Mouse (Mus musculus) heart, embryonic 16.5 days (tissue): ENCODE results near the gene Osbpl8. TPM values are rescaled to one million over a fixed set of nuclear protein-coding genes. Genes with fewer than 3 reads are reported as not detected.
A peak's percentile ranks its signal among the peaks of the same experiment; 100 is the strongest.
"Not testable (repeated sequence)": the region's sequence is repeated elsewhere in the genome, so short reads cannot be mapped to it uniquely, and the experiment has no call there.

Experiments used
- ATAC-seq: fragments of 200-750 bp; cut with Nextera tagmentation; replicated peaks from 2 replicates; pipeline ENCODE4 v1.8.0; 2017; ENCODE audit warnings: moderate number of reproducible peaks; ENCODE audit not compliant: insufficient read depth, low FRiP score; ENCODE audit errors: extremely low read depth
- H3K27ac ChIP-seq: fragments of 300-500 bp; sonication (generic); 2 replicates; pipeline ENCODE4 v1.5.1; 2014; ENCODE audit warnings: mild to moderate bottlenecking, low read length, control low read depth, moderate library complexity
- H3K27me3 ChIP-seq: fragments of 300-500 bp; sonication (generic); 2 replicates; pipeline ENCODE4 v1.6.1; 2014; ENCODE audit warnings: low read length, mixed read lengths; ENCODE audit not compliant: control insufficient read depth, insufficient read depth
- H3K36me3 ChIP-seq: fragments of 300-500 bp; sonication (generic); 2 replicates; pipeline ENCODE4 v1.6.1; 2014; ENCODE audit not compliant: control insufficient read depth, insufficient read depth
- H3K4me1 ChIP-seq: fragments of 300-500 bp; sonication (generic); 2 replicates; pipeline ENCODE4 v1.6.1; 2014; ENCODE audit warnings: low read length, mixed read lengths; ENCODE audit not compliant: control insufficient read depth, insufficient read depth
- H3K4me2 ChIP-seq: fragments of 300-500 bp; sonication (generic); 2 replicates; pipeline ENCODE4 v1.6.1; 2014; ENCODE audit warnings: low read depth, mild to moderate bottlenecking, control low read depth, low read length
- H3K4me3 ChIP-seq: fragments of 300-500 bp; sonication (generic); 2 replicates; pipeline ENCODE4 v1.5.1; 2014; ENCODE audit warnings: mild to moderate bottlenecking, control low read depth, low read length
- H3K9ac ChIP-seq: fragments of 300-500 bp; sonication (generic); 2 replicates; pipeline ENCODE4 v1.6.1; 2014; ENCODE audit warnings: low read length, control low read depth
- H3K9me3 ChIP-seq: fragments of 300-500 bp; sonication (generic); replicated peaks from 2 replicates; pipeline ENCODE4 v1.6.1; 2016; ENCODE audit warnings: low read length; ENCODE audit not compliant: control insufficient read depth
- whole genome bisulfite sequencing: fragments of 180-500 bp; shearing (Covaris S2); extraction: QIAGEN DNeasy Blood & Tissue Kit; methylation state at CpG from one replicate; pipeline ENCODE4 v1.1.7; 2014; 5-methylcytosine and 5-hydroxymethylcytosine counted together
- polyA plus RNA-seq: library from polyadenylated mRNA; unstranded; fragments of >200 nt; fragmentation: Nextera tagmentation; extraction: Ambion mirVana; gene quantifications from 2 replicates; pipeline ENCODE4 v1.2.1, GENCODE M21; 2015

The Osbpl8 gene
- polyA plus RNA-seq, 1 experiment from 2014 or later, result 28.8 TPM

DNA sequence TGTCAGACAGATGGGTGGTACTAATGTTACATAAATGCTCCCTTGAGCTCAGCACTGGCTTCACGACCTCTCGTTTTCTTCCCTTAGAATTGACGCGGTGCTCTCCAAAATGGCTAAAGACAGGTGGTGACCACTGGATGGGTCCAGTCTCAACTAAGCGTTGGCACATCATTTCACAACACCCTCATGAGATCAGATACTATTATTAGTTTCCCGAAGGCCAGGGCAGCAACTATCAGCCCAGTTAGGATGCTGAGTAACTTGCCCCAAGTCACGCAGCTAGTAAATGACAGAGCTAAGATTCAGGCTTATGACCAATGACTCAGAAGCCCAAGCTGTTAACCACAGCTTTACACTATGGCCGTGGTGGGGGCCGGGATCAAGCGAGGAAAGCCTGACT, 37.2 kb upstream of the Osbpl8 start:
- H3K4me1 ChIP-seq, result peaks cover 3% of the 10 kb centered on the region; the same call in 1 of the 2 replicates
- no peak overlapping the region for H3K4me3 ChIP-seq
- H3K4me2 ChIP-seq, result no peak overlapping the region
- no peak overlapping the region for H3K27ac ChIP-seq
- no peaks in the 10 kb centered on the region for H3K36me3 ChIP-seq
- 78% methylated on average over 10 of the region's 10 CpGs for WGBS
- no peaks in the 10 kb centered on the region for H3K9me3 ChIP-seq
- ATAC-seq, result no peak
- H3K9ac ChIP-seq, result no peak overlapping the region
- H3K27me3 ChIP-seq, result no peaks in the 10 kb centered on the region

DNA sequence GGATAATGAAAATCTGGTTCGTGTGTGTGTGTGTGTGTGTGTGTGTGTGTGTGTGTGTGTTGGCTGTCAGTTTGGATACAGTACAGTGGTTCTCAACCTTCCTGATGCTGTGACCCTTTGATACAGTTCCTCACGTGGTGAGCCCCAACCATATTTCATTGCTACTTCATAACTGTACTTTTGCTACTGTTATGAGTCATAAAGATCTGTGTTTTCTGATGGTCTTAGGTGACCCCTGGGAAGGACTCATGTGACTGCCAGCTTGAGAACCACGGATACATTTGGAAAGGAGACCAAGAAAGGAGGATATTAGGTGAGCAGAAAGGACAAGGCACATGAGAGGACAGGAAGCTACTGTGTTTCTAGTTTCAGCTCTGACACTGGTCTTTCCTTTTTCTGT, 36.1 kb upstream of the Osbpl8 start:
- ATAC-seq, result no peak
- H3K4me1 ChIP-seq, result peaks cover 3% of the 10 kb centered on the region; the same call in 1 of the 2 replicates
- no peaks in the 10 kb centered on the region for H3K36me3 ChIP-seq
- H3K4me2 ChIP-seq, result no peak overlapping the region
- no peak overlapping the region for H3K27ac ChIP-seq
- no peak overlapping the region for H3K9ac ChIP-seq
- no peaks in the 10 kb centered on the region for H3K9me3 ChIP-seq
- no peak overlapping the region for H3K4me3 ChIP-seq
- 68% methylated on average over 3 of the region's 3 CpGs for WGBS
- no peaks in the 10 kb centered on the region for H3K27me3 ChIP-seq

DNA sequence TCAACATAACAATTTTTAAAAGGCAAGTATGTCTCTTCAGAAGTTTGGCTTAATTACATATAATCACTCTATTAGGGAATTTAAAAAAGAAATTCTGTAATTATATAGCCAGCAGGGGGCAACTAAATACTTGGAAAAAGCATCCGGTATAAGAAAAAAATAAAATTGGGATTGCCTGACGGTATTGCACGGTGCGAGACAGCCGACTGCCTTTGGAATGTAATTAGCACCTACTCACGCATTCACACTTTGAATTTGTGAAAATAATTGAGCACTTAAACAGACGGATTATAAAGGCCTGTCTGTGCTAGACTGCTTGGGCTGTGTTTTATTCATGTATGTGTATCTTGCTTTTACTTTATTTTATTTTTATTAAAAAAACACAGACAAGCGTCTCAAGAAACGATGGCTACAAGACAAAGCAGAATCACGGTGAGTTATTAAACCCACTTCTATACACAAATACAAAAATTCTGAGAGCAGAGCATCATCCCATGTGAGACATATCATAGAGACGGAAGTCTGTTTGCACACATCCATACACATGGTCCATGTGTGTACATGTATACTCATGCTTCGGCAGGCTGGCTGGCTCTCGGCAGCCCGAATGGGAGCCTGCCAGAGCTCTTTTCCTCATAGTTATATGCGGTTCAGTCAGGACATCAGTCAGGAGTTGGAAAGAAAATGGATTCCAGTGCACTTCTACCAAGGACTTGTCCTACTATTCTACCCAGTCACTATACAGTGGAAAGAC, 34.5 kb upstream of the Osbpl8 start:
- WGBS, result 82% methylated on average over 15 of the region's 15 CpGs
- ATAC-seq, result no peak
- peaks cover 3% of the 10 kb centered on the region; the same call in 1 of the 2 replicates for H3K4me1 ChIP-seq
- no peak overlapping the region for H3K27ac ChIP-seq
- H3K4me3 ChIP-seq, result no peak overlapping the region
- no peak overlapping the region for H3K9ac ChIP-seq
- no peaks in the 10 kb centered on the region for H3K36me3 ChIP-seq
- H3K27me3 ChIP-seq, result no peaks in the 10 kb centered on the region
- no peak overlapping the region for H3K4me2 ChIP-seq
- no peaks in the 10 kb centered on the region for H3K9me3 ChIP-seq

- Histone ChIP-seq H3K27ac (no peak overlapping the region), H3K4me3 (no peak overlapping the region), H3K9ac (no peak overlapping the region), H3K36me3 (no peaks in the 10 kb centered on the region), H3K4me2 (no peak overlapping the region), H3K9me3 (no peaks in the 10 kb centered on the region), H3K27me3 (no peaks in the 10 kb centered on the region), H3K4me1 (peaks cover 3% of the 10 kb centered on the region; the same call in 1 of the 2 replicates)
- no peak for ATAC-seq
- WGBS, result 81% methylated on average over 3 of the region's 3 CpGs
These were observed 33.7 kb upstream of the Osbpl8 start for GRCm38 (mm10) chr10:111130872-111131271.

DNA sequence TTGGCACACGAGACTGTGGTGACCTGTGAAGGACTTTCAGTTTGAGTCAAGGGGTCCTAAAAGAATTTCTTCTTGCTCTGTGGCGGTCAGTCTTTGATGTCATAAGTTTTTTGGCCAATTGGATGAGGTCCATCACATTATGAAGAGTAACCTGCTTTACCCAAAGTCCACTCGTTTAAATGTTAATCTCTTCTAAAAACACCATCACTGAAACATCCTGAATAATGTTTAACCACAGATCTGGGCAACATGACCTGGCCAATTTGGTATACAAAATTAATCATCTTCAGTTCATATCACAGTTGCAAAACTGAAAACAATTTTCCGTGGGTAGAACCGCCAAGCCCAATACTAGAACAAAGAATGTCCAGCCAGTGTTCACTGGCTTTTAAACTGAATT, 31.3 kb upstream of the Osbpl8 start:
- Histone ChIP-seq H3K4me1 (peaks cover 3% of the 10 kb centered on the region; the same call in 1 of the 2 replicates), H3K27me3 (no peaks in the 10 kb centered on the region), H3K4me3 (no peak overlapping the region), H3K27ac (no peak overlapping the region), H3K9ac (no peak overlapping the region), H3K36me3 (no peaks in the 10 kb centered on the region), H3K9me3 (no peaks in the 10 kb centered on the region), H3K4me2 (no peak overlapping the region)
- no peak for ATAC-seq
- 83% methylated on average over 5 of the region's 5 CpGs for WGBS

GRCm38 (mm10) chr10:111133936-111134335, 30.6 kb upstream of the Osbpl8 start:
- WGBS, result 82% methylated on average over 8 of the region's 8 CpGs
- Histone ChIP-seq H3K9ac (no peak overlapping the region), H3K4me1 (peaks cover 3% of the 10 kb centered on the region; the same call in 1 of the 2 replicates), H3K36me3 (no peaks in the 10 kb centered on the region), H3K27ac (no peak overlapping the region), H3K4me3 (no peak overlapping the region), H3K9me3 (no peaks in the 10 kb centered on the region), H3K4me2 (no peak overlapping the region), H3K27me3 (no peaks in the 10 kb centered on the region)
- ATAC-seq, result no peak

DNA sequence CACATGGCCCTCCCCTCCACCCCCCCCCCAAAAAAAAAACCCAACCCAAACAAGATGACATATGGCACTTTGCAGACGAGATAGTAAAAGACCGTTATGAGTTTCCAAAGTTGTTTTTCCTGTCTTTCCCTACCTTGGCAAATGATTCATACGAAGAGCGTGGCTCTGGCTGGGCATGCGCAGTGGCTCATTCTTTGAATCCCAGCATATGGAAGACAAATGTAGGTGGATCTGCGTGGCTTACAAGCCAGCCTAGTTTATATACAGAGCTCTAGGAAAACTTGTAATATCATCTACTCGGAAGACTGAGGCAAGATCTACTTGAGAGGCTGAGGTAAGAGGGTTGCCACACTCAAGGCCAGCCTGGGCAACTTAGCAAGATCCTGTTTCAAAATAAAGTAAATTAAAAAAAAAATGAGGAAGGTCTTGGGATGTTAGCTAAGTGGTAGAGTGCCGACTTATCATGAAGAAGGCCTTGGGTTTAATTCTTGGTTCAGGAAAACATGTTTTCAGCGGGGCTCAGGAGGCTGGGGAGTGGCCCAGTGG, 30.1 kb upstream of the Osbpl8 start:
- H3K9me3 ChIP-seq, result no peaks in the 10 kb centered on the region
- H3K27ac ChIP-seq, result no peak overlapping the region
- WGBS, result 79% methylated on average over 9 of the region's 9 CpGs
- no peaks in the 10 kb centered on the region for H3K36me3 ChIP-seq
- H3K4me2 ChIP-seq, result no peak overlapping the region
- no peak overlapping the region for H3K9ac ChIP-seq
- no peak overlapping the region for H3K4me3 ChIP-seq
- ATAC-seq, result no peak
- H3K27me3 ChIP-seq, result no peaks in the 10 kb centered on the region
- H3K4me1 ChIP-seq, result peaks cover 7% of the 10 kb centered on the region

- H3K4me3 ChIP-seq, H3K27ac ChIP-seq, H3K36me3 ChIP-seq, H3K9me3 ChIP-seq, H3K4me2 ChIP-seq, H3K4me1 ChIP-seq, H3K9ac ChIP-seq, H3K27me3 ChIP-seq, ATAC-seq: not testable (repeated sequence)
- WGBS, result 74% methylated on average over 5 of the region's 5 CpGs
These were observed 28.2 kb upstream of the Osbpl8 start for GRCm38 (mm10) chr10:111136306-111136705.

DNA sequence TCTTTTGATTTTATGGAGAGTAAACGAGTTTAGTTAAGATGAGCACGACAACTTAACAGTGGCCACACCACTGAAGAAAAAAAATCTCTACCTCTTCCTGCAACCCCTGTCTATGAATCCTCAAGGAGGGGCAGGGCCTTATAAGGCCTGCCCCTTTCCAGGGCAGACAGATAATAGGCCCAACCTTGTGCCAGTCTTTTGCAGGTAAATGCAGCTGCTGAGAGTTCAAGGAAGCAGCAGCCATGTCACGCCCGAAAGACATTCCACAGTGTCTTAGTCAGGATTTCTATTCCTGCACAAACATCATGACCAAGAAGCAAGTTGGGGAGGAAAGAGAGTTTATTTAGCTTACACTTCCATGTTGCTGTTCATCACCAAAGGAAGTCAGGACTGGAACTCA, 26.6 kb upstream of the Osbpl8 start:
- 72% methylated on average over 4 of the region's 4 CpGs for WGBS
- no peaks in the 10 kb centered on the region for H3K27me3 ChIP-seq
- H3K9ac ChIP-seq, result no peak overlapping the region
- H3K4me3 ChIP-seq, result no peak overlapping the region
- no peaks in the 10 kb centered on the region for H3K9me3 ChIP-seq
- H3K36me3 ChIP-seq, result no peaks in the 10 kb centered on the region
- H3K27ac ChIP-seq, result peak overlapping the region; percentile 4; the same call in 1 of the 2 replicates
- H3K4me2 ChIP-seq, result no peak overlapping the region
- ATAC-seq, result no peak
- peaks cover 6% of the 10 kb centered on the region; the same call in 1 of the 2 replicates for H3K4me1 ChIP-seq
